Mouse (Mus musculus): ENCODE results near the gene Ubqln4. TPM values are rescaled to one million over a fixed set of nuclear protein-coding genes. Genes with fewer than 3 reads are reported as not detected.

Gene Ubqln4
- total RNA-seq, 2 experiments from 2014 or later = 72.4 to 78.7 TPM

- no peak for DNase-seq
These were observed 28.5 kb upstream of the Ubqln4 start for GRCm38 (mm10) chr3:88525021-88525420.

GRCm38 (mm10) chr3:88526157-88527131 lies 27.1 kb upstream of the Ubqln4 start:
- peak; percentile 88 to 89 for DNase-seq

GRCm38 (mm10) chr3:88527565-88527964 lies 26.0 kb upstream of the Ubqln4 start:
- no peak for DNase-seq

- no peak for DNase-seq
These were observed 24.9 kb upstream of the Ubqln4 start for GRCm38 (mm10) chr3:88528646-88529045.

GRCm38 (mm10) chr3:88529204-88530000 lies 24.2 kb upstream of the Ubqln4 start:
- DNase-seq = no peak

GRCm38 (mm10) chr3:88530082-88530864 lies 23.3 kb upstream of the Ubqln4 start:
- no peak for DNase-seq

GRCm38 (mm10) chr3:88531348-88532298 lies 21.9 kb upstream of the Ubqln4 start:
- DNase-seq = peak; percentile 88 to 92

GRCm38 (mm10) chr3:88532299-88532674 lies 21.3 kb upstream of the Ubqln4 start, which contains the start of gene Mex3a:
Gene Mex3a (plus strand): TSS chr3:88532395.
- DNase-seq = no peak

- DNase-seq = no peak
These were observed 20.7 kb upstream of the Ubqln4 start for GRCm38 (mm10) chr3:88532689-88533511.

GRCm38 (mm10) chr3:88533706-88534105 lies 19.9 kb upstream of the Ubqln4 start:
- DNase-seq = no peak

GRCm38 (mm10) chr3:88535005-88535404 lies 18.6 kb upstream of the Ubqln4 start:
- DNase-seq = no peak

GRCm38 (mm10) chr3:88535527-88535926 lies 18.0 kb upstream of the Ubqln4 start:
- DNase-seq = no peak

GRCm38 (mm10) chr3:88536103-88536930 lies 17.2 kb upstream of the Ubqln4 start:
- DNase-seq = peak; percentile 85 to 91

- DNase-seq = no peak
These were observed 16.4 kb upstream of the Ubqln4 start for GRCm38 (mm10) chr3:88537146-88537545.

GRCm38 (mm10) chr3:88538271-88539145 lies 15.1 kb upstream of the Ubqln4 start:
- DNase-seq = no peak

GRCm38 (mm10) chr3:88539397-88539796 lies 14.2 kb upstream of the Ubqln4 start:
- DNase-seq = no peak

- no peak for DNase-seq
These were observed 13.5 kb upstream of the Ubqln4 start for GRCm38 (mm10) chr3:88540085-88540484.
